Mouse (Mus musculus) neural tube, embryonic 11.5 days (tissue): ENCODE results near the gene Cel. TPM values are rescaled to one million over a fixed set of nuclear protein-coding genes. Genes with fewer than 3 reads are reported as not detected.

Source experiments
- ATAC-seq: fragments of 200-750 bp; cut with Nextera tagmentation; 2 replicates; pipeline ENCODE4 v1.8.0; 2017; ENCODE audit warnings: moderate number of reproducible peaks, mild to moderate bottlenecking, moderate TSS enrichment, moderate library complexity; ENCODE audit not compliant: insufficient read depth, low FRiP score, low TSS enrichment
- DNase-seq: peaks from one replicate; pipeline ENCODE4 v3.0.0-alpha.2; 2015; ENCODE audit warnings: low spot score
- H3K27ac ChIP-seq: fragments of 300-500 bp; sonication (generic); 2 replicates; pipeline ENCODE4 v1.5.1; 2014; ENCODE audit warnings: low read depth, mild to moderate bottlenecking, low read length
- H3K27me3 ChIP-seq: fragments of 300-500 bp; sonication (generic); 2 replicates; pipeline ENCODE4 v1.6.1; 2014; ENCODE audit warnings: mild to moderate bottlenecking, low read length, mixed read lengths; ENCODE audit not compliant: control insufficient read depth, insufficient read depth
- H3K36me3 ChIP-seq: fragments of 300-500 bp; sonication (generic); 2 replicates; pipeline ENCODE4 v1.6.1; 2014; ENCODE audit warnings: mild to moderate bottlenecking, low read length, moderate library complexity, mixed read lengths; ENCODE audit not compliant: control insufficient read depth, insufficient read depth
- H3K4me1 ChIP-seq: fragments of 300-500 bp; sonication (generic); 2 replicates; pipeline ENCODE4 v1.6.1; 2014; ENCODE audit warnings: low read length, mixed read lengths; ENCODE audit not compliant: control insufficient read depth, insufficient read depth
- H3K4me2 ChIP-seq: fragments of 300-500 bp; sonication (generic); 2 replicates; pipeline ENCODE4 v1.6.1; 2014; ENCODE audit warnings: low read depth, mild to moderate bottlenecking, moderate library complexity
- H3K4me3 ChIP-seq: fragments of 300-500 bp; sonication (generic); 2 replicates; pipeline ENCODE4 v1.5.1; 2014; ENCODE audit warnings: low read depth, low read length
- H3K9ac ChIP-seq: fragments of 300-500 bp; sonication (generic); 2 replicates; pipeline ENCODE4 v1.6.1; 2014; ENCODE audit warnings: mild to moderate bottlenecking, low read length
- H3K9me3 ChIP-seq: fragments of 300-500 bp; sonication (generic); 2 replicates; pipeline ENCODE4 v1.6.1; 2016; ENCODE audit warnings: low read length; ENCODE audit not compliant: control insufficient read depth
- WGBS: fragments of 180-500 bp; shearing (Covaris S2); extraction: QIAGEN DNeasy Blood & Tissue Kit; methylation state at CpG from one replicate; pipeline ENCODE4 v1.1.7; 2014; 5-methylcytosine and 5-hydroxymethylcytosine counted together
- polyA plus RNA-seq: library from polyadenylated mRNA; unstranded; fragments of >200 nt; fragmentation: Nextera tagmentation; extraction: Ambion mirVana; gene quantifications from 2 replicates; pipeline ENCODE4 v1.2.1, GENCODE M21; 2014

Gene Cel
- polyA plus RNA-seq = not detected in 2 replicates

DNA sequence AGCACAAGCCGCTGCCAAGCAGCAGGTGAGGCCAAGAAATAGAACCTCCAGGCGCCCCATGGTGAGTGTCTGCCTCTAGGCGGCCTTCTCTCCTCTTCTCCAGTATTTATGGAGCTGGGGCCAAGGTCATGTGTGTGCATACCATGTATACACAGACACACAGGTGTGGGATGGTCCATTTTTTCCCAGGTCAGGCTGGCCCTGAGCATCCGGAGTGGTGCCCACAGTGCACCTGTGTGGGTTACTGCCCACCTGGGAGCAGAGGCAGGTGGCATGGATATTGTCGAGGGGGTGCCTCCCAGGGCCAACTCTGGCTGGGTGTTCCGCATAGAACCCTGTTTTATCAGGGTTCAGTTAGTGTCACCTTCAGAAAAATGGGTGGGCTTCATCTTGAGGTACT is at the start of gene Cel:
Gene Cel, minus strand, starts transcription at position 101 of the 400 bp plus-strand sequence.
- 75% methylated on average over 6 of the region's 6 CpGs for WGBS

DNA sequence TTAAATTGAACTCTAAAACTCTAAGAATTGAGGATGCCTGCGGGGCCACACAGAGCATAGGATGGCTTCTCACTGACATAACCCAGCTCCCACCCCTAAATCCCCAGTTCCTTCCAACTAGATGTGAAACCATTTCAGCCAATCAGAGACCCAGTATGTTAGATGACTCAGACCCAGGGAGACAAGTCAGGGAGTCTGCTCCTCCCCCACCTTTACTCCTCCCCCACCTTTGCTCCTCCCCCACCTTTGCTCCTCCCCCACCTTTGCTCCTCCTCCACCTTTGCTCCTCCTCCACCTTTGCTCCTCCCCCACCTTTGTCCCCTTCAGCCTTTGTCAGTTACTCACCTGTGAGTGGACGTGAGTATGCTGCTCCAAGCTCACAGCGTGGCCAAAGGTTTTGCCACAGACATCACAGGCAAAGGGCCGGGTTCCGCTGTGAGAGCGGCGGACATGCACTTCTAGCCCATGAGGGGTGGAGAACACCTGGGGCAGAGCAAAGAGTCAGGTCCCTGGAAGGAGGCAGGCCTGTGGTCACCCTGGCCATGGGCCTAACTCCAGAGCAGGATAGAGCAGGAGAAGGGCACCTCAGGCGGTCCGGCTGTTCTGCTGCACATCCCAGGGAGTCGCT is 49.3 kb upstream of the Cel start:
- Histone ChIP-seq H3K27me3 (no peaks in the 10 kb centered on the region), H3K36me3 (no peaks in the 10 kb centered on the region), H3K9ac (no peak overlapping the region), H3K9me3 (no peaks in the 10 kb centered on the region), H3K4me3 (no peak overlapping the region), H3K4me2 (no peak overlapping the region), H3K4me1 (no peaks in the 10 kb centered on the region), H3K27ac (no peak overlapping the region)
- WGBS = 64% methylated on average over 10 of the region's 10 CpGs
- ATAC-seq = no peak
- DNase-seq = no peak

More for the DNA sequence above, at the start of gene Cel:
- Histone ChIP-seq H3K9ac (no peak within 1 kb of the TSS), H3K9me3 (no peaks in the 10 kb centered on the region), H3K27ac (no peak within 1 kb of the TSS), H3K36me3 (peaks cover 11% of the 10 kb centered on the region), H3K4me1 (no peaks in the 10 kb centered on the region), H3K27me3 (no peaks in the 10 kb centered on the region), H3K4me3 (no peak within 1 kb of the TSS), H3K4me2 (no peak within 1 kb of the TSS)
- ATAC-seq = no peak
- no peak for DNase-seq

DNA sequence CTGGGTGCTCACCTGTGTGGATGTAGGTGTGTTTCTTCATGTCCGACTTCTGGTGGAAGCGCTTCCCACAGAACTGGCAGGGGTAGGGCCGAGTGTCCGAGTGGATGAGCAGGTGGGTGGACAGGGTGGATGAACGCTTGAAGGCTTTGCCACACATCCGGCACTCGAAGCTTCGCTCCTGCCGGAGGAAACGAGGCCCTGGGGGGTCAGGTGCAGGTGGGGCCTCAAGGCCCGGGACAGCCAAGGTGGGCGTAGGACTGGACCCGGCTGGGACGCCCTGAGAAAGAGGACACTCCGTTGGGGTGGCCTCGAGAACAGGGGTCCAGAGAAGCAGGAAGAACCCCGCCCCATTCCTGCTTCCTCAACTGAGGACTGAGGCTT is 48.2 kb upstream of the Cel start:
- Histone ChIP-seq H3K9ac (no peak overlapping the region), H3K27ac (no peak overlapping the region)
- WGBS = 87% methylated on average over 17 of the region's 17 CpGs

DNA sequence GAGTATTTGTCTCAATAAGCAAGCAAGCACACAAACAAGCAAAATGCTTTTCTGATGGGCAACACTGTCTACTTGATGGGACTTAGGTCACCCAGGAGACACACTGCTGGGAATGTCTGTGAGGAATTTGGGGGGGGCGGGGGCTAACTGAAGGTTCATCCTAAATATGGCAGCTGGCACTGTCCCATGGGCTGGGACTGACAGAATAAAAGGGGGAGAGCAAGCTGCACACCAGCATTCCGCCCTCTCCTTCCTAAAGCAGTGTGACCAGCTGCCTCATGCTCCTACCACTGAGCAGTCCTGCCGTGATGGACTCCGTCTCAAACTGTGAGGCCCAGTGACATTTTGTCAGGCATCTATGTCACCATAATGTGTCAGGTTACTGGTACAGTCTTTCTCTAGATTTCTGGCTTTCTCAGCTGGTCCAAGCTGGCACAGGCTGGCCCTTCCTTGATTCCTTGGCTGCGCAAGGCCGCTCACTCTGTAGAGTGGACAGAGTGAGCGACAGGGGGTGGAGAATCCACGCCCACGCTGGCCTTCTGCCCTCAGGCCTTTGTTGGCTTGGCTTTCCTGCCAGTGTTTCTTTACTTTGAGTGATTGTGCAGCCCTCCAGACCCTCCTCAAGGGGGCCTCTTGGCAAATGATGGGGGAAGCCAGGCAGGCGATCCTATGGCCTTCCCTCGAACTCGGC is 47.7 kb upstream of the Cel start:
- Histone ChIP-seq H3K36me3 (no peaks in the 10 kb centered on the region), H3K9ac (no peak overlapping the region), H3K27ac (no peak overlapping the region), H3K9me3 (no peaks in the 10 kb centered on the region), H3K4me3 (no peak overlapping the region), H3K4me2 (no peak overlapping the region), H3K4me1 (no peaks in the 10 kb centered on the region), H3K27me3 (no peaks in the 10 kb centered on the region)
- WGBS = 76% methylated on average over 12 of the region's 12 CpGs
- no peak for DNase-seq
- no peak for ATAC-seq

More for the DNA sequence above, 48.2 kb upstream of the Cel start:
- DNase-seq (no peak), ATAC-seq (no peak)
- Histone ChIP-seq H3K9me3 (no peaks in the 10 kb centered on the region), H3K4me1 (no peaks in the 10 kb centered on the region), H3K36me3 (no peaks in the 10 kb centered on the region), H3K4me3 (no peak overlapping the region), H3K4me2 (no peak overlapping the region), H3K27me3 (no peaks in the 10 kb centered on the region)

DNA sequence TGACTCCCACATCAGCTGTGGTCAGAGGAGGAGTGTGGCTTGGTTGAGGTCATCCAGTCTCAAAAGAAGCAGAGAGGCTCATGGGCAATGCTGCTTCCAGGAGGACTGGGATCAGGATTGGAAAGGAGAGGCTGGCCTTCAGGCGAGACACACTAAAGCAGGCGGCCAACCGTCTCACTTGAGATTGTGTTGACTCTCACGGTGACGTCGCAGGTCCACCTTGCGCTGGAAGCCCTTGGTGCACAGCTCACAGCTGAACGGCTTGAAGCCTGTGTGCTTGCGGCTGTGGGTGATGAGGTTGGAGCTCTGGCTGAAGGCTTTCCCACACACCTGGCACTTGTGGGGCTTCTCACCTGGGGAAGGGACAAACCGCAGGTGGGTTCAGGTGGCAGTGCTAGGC is 46.6 kb upstream of the Cel start:
- Histone ChIP-seq H3K4me2 (no peak overlapping the region), H3K27me3 (no peaks in the 10 kb centered on the region), H3K9ac (no peak overlapping the region), H3K27ac (no peak overlapping the region), H3K4me3 (no peak overlapping the region), H3K4me1 (no peaks in the 10 kb centered on the region), H3K36me3 (no peaks in the 10 kb centered on the region), H3K9me3 (no peaks in the 10 kb centered on the region)
- ATAC-seq (no peak), DNase-seq (no peak)
- WGBS = 87% methylated on average over 10 of the region's 10 CpGs

DNA sequence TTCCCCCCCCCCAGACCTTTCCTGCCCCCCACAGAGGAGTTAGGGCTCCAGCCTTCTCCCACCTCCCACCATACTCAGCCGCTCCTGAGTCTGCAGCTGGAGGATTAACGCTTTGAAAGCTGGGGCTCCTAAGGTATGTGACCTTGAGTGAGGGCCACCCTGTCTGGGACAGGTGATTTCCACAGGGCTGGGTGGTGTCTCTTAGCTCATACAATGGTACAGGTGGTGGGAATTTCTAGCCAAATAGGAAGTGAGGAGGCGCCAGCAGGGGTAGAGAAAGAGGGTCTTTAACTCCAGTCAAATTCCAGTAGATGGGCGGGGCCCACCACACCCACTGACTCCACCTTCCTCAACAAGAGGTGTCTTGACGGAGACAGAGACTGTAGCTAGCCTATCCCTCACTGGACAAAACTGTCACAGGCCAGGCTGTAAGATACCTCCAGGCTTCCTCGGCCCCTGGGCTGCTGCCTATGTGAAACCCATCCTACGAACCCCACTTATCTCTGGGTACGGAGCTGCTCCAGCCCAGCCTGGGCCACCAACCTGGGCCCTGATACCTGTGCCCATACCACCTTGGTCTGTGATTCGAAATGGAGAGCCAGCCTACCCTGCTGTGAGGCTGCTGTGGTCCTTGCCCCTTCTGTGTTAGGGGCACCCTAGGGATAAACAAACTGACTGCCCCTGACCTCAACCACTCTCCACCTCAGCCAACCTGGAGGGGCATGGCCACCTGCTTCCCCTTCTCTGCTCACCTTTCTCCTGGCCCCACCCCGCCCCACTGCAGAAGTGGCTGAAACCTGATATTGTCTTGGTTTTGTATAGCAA is 44.4 kb upstream of the Cel start:
- H3K27ac ChIP-seq = no peak overlapping the region
- 46% methylated on average over 10 of the region's 10 CpGs for WGBS
- no peaks in the 10 kb centered on the region for H3K9me3 ChIP-seq
- no peaks in the 10 kb centered on the region for H3K4me1 ChIP-seq
- H3K4me2 ChIP-seq = no peak overlapping the region
- H3K36me3 ChIP-seq = no peaks in the 10 kb centered on the region
- no peak overlapping the region for H3K4me3 ChIP-seq
- H3K27me3 ChIP-seq = no peaks in the 10 kb centered on the region
- DNase-seq (no peak), ATAC-seq (no peak)
- no peak overlapping the region for H3K9ac ChIP-seq

DNA sequence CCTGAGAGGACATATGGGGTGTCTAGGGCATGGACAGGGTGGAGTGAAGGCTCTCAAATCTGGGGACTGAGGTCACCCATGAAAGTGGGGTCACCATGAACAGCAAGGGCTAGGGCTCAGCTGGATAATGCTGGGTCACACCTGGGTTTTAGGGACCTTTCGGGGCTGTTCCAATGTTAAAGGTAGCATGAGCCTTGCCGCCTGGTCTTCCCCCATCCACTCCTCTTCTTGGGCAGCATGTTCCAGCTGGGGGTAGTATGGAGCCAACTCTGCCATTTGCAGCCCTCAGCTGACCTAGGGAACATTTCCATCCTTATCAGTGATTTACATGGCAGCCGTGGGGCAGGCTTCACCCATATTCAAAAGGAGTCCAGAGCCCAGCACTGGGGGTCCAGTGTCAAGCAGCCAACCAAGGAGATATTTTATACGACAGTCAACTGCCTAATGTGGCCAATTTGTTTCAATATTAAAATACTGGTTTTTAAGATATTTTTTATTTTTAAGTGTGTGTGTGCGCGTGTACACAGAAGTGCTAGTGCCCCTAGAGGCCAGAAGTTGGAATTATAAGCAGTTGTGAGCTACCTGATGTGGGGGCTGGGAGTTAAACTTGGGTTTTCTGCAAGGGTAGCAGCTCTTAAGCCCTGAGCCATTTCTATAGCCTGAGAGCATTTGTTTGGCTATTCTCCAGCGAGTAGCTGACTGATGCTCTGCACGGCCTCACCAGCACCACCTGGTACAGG is 43.6 kb upstream of the Cel start:
- Histone ChIP-seq H3K27me3 (no peaks in the 10 kb centered on the region), H3K36me3 (no peaks in the 10 kb centered on the region), H3K4me3 (no peak overlapping the region), H3K4me2 (no peak overlapping the region), H3K9ac (no peak overlapping the region), H3K9me3 (no peaks in the 10 kb centered on the region), H3K4me1 (no peaks in the 10 kb centered on the region), H3K27ac (no peak overlapping the region)
- ATAC-seq = no peak
- no peak for DNase-seq
- WGBS = 64% methylated on average over 8 of the region's 8 CpGs

DNA sequence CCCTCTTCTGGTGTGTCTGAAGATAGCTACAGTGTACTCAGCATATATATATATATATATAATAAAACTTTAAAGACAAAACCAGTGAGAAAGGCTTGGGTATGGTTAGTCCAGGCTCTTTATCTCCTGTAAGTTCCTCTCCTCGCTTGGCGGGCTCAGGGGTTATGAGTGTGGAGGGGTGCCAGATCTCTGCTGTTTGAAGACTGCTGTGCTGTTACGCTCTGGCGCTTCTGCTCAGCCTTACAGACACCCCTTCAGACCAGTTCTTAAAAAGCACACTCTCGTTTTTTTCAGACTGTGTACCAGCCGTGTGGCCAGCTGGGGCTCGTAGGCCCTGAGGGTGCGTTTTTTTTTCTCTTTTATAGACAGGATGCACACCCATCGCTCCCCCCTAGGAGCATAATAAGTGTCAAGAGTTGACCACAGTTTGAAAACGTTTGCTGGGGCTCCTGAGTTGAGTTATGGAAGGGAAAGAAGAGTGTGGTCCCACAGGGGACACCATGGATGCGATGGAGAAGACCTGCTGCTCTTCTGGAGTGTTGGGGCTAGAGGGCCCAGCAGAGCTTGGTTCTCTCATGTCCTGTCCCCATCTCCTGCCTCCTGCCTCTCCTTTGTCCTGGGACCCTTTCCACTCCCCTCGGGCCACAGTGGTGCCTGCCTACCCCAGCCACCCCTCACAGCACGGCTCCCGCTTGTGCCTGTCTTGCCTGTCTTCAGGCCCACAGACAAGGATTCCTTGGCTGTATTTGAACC is 42.8 kb upstream of the Cel start:
- Histone ChIP-seq H3K9ac (no peak overlapping the region), H3K27me3 (no peaks in the 10 kb centered on the region), H3K36me3 (no peaks in the 10 kb centered on the region), H3K27ac (no peak overlapping the region), H3K4me1 (no peaks in the 10 kb centered on the region), H3K9me3 (no peaks in the 10 kb centered on the region), H3K4me3 (no peak overlapping the region), H3K4me2 (no peak overlapping the region)
- no peak for DNase-seq
- WGBS = 76% methylated on average over 14 of the region's 14 CpGs
- no peak for ATAC-seq
